Mouse (Mus musculus): ENCODE results near the gene Mical3. TPM values are rescaled to one million over a fixed set of nuclear protein-coding genes. Genes with fewer than 3 reads are reported as not detected.

The Mical3 gene
- polyA plus RNA-seq, 1 experiment = 49.0 TPM

GRCm38 (mm10) chr6:121116434-121116833 is 14.4 kb downstream of the Mical3 start:
- Histone ChIP-seq H3K9ac (ENCODE audit: low read depth, poor library complexity, severe bottlenecking) (no peak overlapping the region), H3K4me3 (ENCODE audit: low read depth, low read length) (no peak overlapping the region), H3K4me1 (ENCODE audit: control insufficient read depth, insufficient read depth, low read length) (no peaks in the 10 kb centered on the region), H3K27me3 (ENCODE audit: control insufficient read depth, insufficient read depth, low read length, poor library complexity, severe bottlenecking) (no peaks in the 10 kb centered on the region), H3K36me3 (ENCODE audit: control insufficient read depth, insufficient read depth, low read length, poor library complexity, severe bottlenecking) (no peaks in the 10 kb centered on the region), H3K27ac (ENCODE audit: insufficient read depth, low read length) (no peak overlapping the region), H3K9me3 (replicated peaks; ENCODE audit: control insufficient read depth, insufficient read depth, low read length, poor library complexity, severe bottlenecking) (no peaks in the 10 kb centered on the region)
- no peak for TF ChIP-seq EP300 (IDR thresholded peaks at IDR 0.05; ENCODE audit: insufficient read depth, low read depth, low read length)
- TF ChIP-seq CTCF (IDR thresholded peaks at IDR 0.05; ENCODE audit: low read depth, low read length) = no peak
- TF ChIP-seq POLR2A (IDR thresholded peaks at IDR 0.05; ENCODE audit: insufficient read depth, low read length) = no peak

DNA sequence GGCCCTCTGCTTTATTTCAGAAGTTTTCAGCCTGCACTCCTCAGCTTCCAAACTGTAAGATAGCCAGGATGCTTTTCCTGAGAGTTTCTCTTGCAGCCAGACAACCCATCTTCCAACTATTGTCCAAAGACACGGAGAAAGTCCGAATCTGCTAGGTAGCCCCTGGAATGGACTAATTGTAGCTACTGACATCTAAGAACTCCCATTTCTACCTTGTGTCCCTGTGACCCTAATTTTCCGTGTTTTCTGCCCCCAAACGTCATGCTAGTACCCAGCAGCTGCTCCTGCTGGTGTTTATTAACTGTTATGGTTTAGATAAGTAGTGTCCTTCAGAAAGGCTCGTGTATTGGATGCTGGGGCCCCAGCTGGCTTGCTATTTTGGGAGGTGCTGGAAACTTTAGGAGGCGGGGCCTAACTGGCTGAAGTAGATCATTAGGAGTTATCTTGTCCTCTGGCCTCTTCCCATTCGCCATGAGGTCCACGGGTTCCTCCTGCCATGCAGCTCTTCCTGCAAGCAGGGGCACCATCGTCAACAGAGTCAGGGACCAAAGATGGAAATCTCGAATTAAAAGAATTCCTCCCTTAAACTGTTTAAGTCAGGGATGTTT is 19.2 kb downstream of the Mical3 start:
- TF ChIP-seq CTCF (IDR thresholded peaks at IDR 0.05; ENCODE audit: low read depth, low read length) (no peak), POLR2A (IDR thresholded peaks at IDR 0.05; ENCODE audit: insufficient read depth, low read length) (no peak), EP300 (IDR thresholded peaks at IDR 0.05; ENCODE audit: insufficient read depth, low read depth, low read length) (no peak)
- Histone ChIP-seq H3K27ac (ENCODE audit: insufficient read depth, low read length) (peak overlapping the region; percentile 14; the same call in 1 of the 2 replicates), H3K9ac (ENCODE audit: low read depth, poor library complexity, severe bottlenecking) (no peak overlapping the region), H3K9me3 (replicated peaks; ENCODE audit: control insufficient read depth, insufficient read depth, low read length, poor library complexity, severe bottlenecking) (no peaks in the 10 kb centered on the region), H3K27me3 (ENCODE audit: control insufficient read depth, insufficient read depth, low read length, poor library complexity, severe bottlenecking) (no peaks in the 10 kb centered on the region), H3K4me3 (ENCODE audit: low read depth, low read length) (no peak overlapping the region), H3K36me3 (ENCODE audit: control insufficient read depth, insufficient read depth, low read length, poor library complexity, severe bottlenecking) (no peaks in the 10 kb centered on the region), H3K4me1 (ENCODE audit: control insufficient read depth, insufficient read depth, low read length) (no peaks in the 10 kb centered on the region)

- no peaks in the 10 kb centered on the region for H3K4me1 ChIP-seq (ENCODE audit: control insufficient read depth, insufficient read depth, low read length)
- TF ChIP-seq EP300 (IDR thresholded peaks at IDR 0.05; ENCODE audit: insufficient read depth, low read depth, low read length) (no peak), POLR2A (IDR thresholded peaks at IDR 0.05; ENCODE audit: insufficient read depth, low read length) (no peak), CTCF (IDR thresholded peaks at IDR 0.05; ENCODE audit: low read depth, low read length) (no peak)
- H3K4me3 ChIP-seq (ENCODE audit: low read depth, low read length) = peak overlapping the region; percentile 86
- peak overlapping the region; percentile 80 for H3K9ac ChIP-seq (ENCODE audit: low read depth, poor library complexity, severe bottlenecking)
- no peaks in the 10 kb centered on the region for H3K36me3 ChIP-seq (ENCODE audit: control insufficient read depth, insufficient read depth, low read length, poor library complexity, severe bottlenecking)
- no peaks in the 10 kb centered on the region for H3K9me3 ChIP-seq (replicated peaks; ENCODE audit: control insufficient read depth, insufficient read depth, low read length, poor library complexity, severe bottlenecking)
- no peaks in the 10 kb centered on the region for H3K27me3 ChIP-seq (ENCODE audit: control insufficient read depth, insufficient read depth, low read length, poor library complexity, severe bottlenecking)
- no peak overlapping the region for H3K27ac ChIP-seq (ENCODE audit: insufficient read depth, low read length)
Measured at GRCm38 (mm10) chr6:121109998-121110603, 20.7 kb downstream of the Mical3 start.

DNA sequence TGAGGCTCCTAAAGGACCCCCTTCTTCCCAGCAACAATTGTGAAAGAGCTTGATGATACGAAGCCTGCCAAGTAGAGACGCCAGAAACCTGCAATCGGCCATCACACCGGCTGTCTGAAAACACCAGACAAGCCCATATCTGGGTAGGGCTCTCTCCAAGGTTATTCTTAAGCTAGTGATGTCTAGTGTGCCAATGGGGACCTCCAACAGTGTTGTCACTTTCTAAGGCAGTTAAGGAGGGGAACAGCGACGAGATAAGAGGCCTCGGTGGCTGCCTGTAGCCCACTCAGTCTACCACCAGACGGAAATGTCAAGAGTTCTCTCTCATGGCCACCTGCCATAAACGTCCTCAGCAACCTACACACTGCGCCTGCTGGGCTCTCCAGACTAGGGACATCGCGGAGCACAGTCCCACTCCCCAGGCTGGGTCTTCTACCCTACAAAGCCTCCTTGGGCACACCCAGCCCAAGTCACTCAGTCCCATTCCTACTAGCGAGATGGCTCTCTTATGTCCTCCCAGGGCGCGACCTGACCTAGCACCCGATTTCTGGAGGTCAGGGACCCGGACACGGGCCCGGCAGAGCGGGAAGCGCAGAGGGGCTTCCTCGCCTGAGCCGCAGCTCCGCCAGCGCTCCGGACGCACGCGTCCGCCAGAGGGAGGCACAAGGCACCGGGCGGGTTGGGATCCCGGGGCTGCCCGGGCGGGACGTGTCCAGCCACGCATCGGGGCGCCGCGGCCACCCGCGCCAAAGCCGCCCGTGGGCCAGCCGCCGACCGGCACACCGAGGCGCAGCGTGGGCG is 21.4 kb downstream of the Mical3 start:
- H3K9ac ChIP-seq (ENCODE audit: low read depth, poor library complexity, severe bottlenecking) = peak overlapping the region; percentile 80
- no peaks in the 10 kb centered on the region for H3K27me3 ChIP-seq (ENCODE audit: control insufficient read depth, insufficient read depth, low read length, poor library complexity, severe bottlenecking)
- H3K4me1 ChIP-seq (ENCODE audit: control insufficient read depth, insufficient read depth, low read length) = no peaks in the 10 kb centered on the region
- H3K9me3 ChIP-seq (replicated peaks; ENCODE audit: control insufficient read depth, insufficient read depth, low read length, poor library complexity, severe bottlenecking) = no peaks in the 10 kb centered on the region
- H3K27ac ChIP-seq (ENCODE audit: insufficient read depth, low read length) = no peak overlapping the region
- peak overlapping the region; percentile 86 for H3K4me3 ChIP-seq (ENCODE audit: low read depth, low read length)
- no peaks in the 10 kb centered on the region for H3K36me3 ChIP-seq (ENCODE audit: control insufficient read depth, insufficient read depth, low read length, poor library complexity, severe bottlenecking)
- TF ChIP-seq POLR2A (IDR thresholded peaks at IDR 0.05; ENCODE audit: insufficient read depth, low read length) (no peak), CTCF (IDR thresholded peaks at IDR 0.05; ENCODE audit: low read depth, low read length) (no peak), EP300 (IDR thresholded peaks at IDR 0.05; ENCODE audit: insufficient read depth, low read depth, low read length) (no peak)

GRCm38 (mm10) chr6:121108075-121108474 is 22.7 kb downstream of the Mical3 start:
- Histone ChIP-seq H3K4me3 (ENCODE audit: low read depth, low read length) (no peak overlapping the region), H3K27me3 (ENCODE audit: control insufficient read depth, insufficient read depth, low read length, poor library complexity, severe bottlenecking) (no peaks in the 10 kb centered on the region), H3K9ac (ENCODE audit: low read depth, poor library complexity, severe bottlenecking) (no peak overlapping the region), H3K27ac (ENCODE audit: insufficient read depth, low read length) (no peak overlapping the region), H3K9me3 (replicated peaks; ENCODE audit: control insufficient read depth, insufficient read depth, low read length, poor library complexity, severe bottlenecking) (no peaks in the 10 kb centered on the region), H3K4me1 (ENCODE audit: control insufficient read depth, insufficient read depth, low read length) (no peaks in the 10 kb centered on the region), H3K36me3 (ENCODE audit: control insufficient read depth, insufficient read depth, low read length, poor library complexity, severe bottlenecking) (no peaks in the 10 kb centered on the region)
- no peak for TF ChIP-seq CTCF (IDR thresholded peaks at IDR 0.05; ENCODE audit: low read depth, low read length)
- TF ChIP-seq EP300 (IDR thresholded peaks at IDR 0.05; ENCODE audit: insufficient read depth, low read depth, low read length) = no peak
- TF ChIP-seq POLR2A (IDR thresholded peaks at IDR 0.05; ENCODE audit: insufficient read depth, low read length) = no peak
